Mouse (Mus musculus) cerebellum, adult 11 months (tissue): ENCODE data around the gene Kcng4.

ENCODE experiments used
- DNase-seq: peaks from one replicate; pipeline ENCODE4 v3.0.0; 2022

The Kcng4 gene

DNA sequence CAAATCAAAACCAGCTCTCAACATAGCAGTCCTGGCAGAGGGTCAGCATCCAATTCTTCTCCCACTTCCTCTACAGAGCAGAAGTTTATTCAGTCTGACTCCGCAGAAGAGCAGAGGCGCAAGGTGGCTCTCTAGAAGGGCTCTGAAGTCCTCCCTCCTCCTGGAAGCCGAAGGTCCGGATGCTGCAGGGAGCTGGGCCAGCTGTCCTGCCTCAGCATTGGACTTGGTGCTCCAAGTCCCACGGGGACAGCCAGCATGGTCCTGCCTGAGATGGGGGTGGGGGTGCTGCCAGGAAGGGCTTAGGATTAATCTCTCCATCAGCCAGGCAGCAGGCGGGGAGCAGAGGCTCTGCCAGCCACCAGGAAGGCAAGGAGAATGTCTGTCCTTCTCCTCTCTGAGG is at the start of gene Kcng4:
Gene Kcng4, minus strand, starts transcription at position 303 of the 400 bp plus-strand sequence.
- DNase-seq, result no peak

DNA sequence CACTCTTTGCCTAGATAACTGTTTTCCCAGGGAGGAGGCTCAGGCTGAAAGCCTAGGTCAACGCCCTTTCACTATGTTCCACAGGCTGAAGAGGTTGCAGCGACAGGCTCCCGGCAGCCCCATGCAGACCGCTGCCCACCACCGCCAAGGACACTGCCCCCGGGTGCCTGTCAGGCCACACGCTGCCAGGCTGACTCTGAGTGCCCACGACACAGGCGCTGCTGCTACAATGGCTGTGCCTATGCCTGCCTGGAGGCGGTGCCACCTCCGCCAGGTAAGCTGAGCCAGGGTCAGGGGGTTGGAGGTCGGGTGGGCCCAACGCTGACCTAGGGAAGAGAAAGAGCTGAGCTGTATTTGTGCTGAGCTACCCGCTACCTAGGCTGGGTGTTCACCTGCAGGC is 43.7 kb upstream of the Kcng4 start:
- DNase-seq, result no peak

DNA sequence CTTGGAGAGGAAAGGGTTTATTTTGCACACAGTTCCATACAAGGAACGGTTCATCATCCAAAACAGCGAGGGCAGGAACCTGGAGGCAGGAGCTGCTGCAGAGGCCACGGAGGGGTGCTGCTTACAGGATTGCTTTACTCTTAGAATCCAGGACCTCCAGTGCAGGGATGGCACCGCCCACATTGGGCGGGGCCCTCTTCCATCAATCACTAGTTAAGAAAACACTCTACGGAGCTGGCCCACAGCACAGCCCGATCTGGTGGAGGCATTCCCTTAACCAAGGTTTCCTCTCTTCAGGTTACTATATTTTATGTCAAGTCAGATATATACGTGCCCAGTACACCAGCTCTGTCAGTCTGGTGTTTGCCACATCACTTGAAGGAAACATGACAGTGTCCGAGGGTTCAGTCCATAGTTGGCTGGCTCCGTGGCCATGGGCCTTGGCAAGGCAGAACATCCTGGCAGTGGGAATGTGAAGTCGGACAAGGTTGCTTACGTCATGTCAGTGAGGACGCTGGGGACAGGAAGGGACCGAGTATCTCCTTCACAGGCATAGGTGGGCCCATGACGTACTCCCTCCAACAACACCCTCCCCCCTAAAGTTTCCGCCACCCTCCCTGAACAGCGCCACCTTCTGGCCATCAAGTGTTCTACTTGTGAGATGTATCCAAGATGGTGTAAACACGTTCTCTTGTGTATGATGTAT is 42.8 kb upstream of the Kcng4 start:
- no peak for DNase-seq

DNA sequence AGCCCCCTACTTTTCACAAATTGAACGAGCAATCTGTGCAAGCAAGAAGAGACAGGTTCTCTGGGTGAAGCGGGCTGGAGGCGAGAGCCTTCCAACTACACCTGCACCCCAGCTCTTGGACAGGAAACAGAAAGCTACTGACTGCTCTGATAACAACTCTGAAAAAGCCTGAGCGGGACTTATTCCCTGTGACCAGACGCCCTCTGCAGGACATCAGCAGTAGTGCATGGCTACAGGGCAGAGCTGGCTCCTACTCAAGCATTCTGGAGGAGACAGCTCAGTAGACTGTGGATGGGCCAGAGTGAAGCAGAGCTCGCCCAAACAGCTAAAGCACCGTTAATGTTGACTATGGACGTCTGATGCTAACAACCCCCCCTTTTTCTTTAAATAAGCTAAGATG is 40.9 kb upstream of the Kcng4 start:
- DNase-seq, result peak; percentile 78

DNA sequence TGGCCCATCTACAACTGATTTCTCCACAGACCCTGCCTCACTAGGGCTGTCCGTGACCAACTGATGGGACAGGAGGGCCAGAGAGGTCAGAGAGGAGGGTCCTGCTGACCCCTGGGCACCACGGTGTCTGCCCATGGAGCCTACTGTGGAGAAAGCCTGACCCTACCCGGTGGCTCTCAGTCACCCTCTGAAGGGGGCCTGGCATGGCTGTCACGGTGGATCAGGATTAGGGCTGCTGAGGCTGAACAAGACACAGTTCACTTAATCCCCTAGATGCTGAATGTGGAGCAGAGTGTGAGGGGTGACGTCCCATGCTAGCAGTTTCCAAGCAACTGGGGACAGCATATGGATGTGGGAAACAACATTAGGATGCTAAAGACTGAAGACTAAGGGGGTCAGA is 40.0 kb upstream of the Kcng4 start:
- DNase-seq, result no peak

DNA sequence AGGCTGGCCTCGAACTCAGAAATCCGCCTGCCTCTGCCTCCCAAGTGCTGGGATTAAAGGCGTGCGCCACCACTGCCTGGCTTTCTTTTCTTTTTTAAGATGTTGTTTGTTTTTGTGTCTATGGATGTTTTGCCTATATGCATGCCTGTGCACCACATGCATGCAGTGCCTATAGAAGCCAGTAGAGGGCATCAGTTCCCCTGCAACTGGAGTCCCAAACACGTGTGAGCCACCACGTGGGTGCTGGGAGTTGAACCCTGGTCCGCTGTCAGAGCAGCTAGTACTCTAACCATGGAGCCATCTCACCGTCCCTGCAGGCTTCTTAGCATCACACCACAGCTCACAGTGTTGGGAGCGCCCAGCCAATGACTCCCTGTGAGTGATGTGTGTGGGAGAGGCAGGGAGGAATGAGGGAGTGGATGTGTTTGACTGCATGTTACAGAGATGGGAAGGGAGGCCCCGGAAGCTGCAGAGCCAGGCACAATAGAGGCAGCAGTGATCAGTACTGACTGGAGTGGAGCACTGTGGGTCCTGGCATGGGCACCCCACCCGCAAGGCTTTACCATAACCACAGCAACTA is 38.6 kb upstream of the Kcng4 start:
- DNase-seq, result no peak

DNA sequence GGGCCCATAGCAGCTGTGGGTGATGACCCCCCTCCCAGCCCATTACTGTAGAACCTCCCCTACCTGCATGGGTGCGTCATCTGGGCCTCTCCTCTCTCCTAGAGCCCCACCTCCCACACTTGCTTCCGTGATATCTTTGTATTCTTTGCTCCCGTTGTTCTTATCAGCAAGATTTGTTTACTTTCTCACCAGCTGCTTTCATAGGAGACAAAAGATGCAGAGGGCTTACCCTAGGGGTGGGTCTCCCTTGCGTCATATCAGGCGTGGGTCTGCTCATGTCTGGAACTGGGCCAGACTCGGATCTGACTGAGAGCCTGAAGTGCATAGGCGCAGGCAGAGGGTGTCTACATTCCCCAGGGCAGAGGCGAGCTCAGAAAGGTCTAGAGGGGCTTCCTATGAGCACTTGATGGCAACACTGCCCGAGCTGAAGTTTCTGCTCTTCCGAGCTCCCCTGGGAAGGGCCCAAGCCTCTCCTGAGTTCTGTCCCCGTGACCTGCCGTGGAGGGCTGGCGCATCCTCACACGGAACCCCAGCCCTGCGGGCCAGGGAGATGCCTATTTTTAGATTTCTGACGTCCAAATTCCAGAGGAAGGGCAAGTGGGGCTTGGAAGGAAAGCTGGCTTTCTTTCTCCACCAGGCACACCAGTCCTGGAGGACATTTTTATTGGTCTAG is 35.1 kb upstream of the Kcng4 start:
- no peak for DNase-seq

DNA sequence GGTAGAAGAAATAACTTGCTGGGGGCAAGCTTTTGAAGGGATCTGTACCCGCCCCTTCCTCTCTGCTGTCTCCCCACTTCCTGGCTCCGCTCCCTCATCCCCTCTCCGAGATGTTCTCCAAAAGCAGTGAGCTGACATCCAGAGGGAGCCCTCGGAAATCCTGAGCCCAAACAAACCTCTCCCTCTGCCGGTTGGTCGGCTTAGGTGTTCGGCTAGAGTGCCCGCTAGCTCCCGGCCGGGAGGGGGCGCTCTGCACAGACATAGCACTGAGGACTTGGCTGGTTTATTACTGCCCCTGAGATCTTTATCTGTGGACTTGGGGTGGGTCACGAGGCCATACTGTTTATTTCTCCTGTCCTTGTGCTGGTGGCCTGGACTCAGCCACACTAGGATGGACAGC is 33.8 kb upstream of the Kcng4 start:
- no peak for DNase-seq

DNA sequence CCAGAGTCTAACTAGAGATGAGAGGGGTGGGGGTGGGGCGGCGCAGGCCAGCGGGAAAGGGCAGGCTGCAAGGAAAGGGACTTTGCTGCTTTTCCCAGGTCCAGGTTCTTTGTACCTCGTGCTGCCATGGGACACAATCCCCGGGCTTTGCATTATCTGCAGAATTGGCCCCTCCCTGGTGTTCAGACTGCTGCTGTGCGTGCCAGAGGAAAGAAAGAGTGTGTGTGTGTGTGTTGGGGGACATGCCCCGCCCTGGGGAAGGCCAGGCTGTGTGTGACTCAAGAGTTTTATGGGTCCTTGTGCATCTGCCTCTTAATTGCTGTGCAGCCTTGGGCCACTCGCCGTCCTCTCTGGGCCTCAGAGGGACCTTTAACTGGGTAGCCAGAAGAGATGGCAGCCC is 33.0 kb upstream of the Kcng4 start:
- no peak for DNase-seq

DNA sequence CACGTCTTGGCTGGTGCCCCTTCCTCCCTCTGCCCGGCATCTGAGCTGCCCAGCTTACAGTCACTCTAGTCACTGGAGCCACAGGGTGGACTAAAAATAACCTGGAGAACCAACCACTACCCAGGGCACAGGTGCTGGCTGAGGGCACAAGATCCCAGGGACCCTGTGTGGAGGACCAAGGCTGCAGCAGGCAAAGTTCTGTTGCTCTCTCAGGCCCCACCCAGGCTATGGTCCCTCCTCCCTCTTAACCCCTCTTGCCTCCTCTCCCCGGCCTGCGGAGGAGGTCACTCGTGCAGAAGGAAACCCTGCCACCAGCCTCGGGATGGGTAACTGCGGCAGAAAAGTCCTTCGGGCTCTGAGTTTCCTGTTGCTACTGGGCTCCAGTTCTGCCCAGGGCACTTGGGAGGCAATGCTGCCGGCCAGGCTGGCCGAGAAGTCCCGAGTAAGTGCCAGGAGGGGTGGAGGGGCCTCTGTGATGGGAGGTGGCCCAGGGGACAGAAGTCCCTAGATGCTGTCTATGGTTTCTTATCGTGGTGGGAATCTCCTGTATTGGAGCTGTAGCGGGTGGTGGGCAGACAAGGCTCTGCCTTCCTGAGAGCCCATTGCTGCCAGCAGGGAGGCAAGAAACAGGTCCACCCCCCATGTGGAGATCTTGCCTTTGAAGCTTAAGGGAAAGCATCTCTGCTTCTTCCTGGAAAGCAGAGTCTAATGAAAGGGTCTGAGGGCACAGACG is 30.9 kb upstream of the Kcng4 start, which contains the start of gene Wfdc1:
Gene Wfdc1, plus strand, starts transcription at position 147 of the 733 bp plus-strand sequence.
- no peak for DNase-seq

DNA sequence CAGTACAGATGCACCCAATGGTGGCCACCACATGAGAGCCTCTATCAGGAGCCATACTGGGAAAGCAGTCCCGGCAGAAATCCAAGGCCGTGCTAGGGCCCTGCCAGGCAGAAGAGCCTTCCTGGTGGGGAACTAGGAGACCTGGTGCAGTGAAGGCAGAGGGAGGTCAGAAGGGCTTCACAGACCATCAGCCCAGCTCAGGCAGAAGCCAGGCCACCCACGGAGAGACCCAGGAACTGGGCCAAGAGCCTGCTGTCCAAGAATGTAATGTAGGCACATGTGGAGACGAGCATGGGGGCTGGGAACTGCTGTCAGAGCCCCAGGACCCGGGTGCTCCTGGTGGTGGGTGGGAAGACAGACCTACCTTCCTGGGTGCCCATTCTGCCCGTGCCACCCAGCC is 29.8 kb upstream of the Kcng4 start:
- DNase-seq, result no peak

DNA sequence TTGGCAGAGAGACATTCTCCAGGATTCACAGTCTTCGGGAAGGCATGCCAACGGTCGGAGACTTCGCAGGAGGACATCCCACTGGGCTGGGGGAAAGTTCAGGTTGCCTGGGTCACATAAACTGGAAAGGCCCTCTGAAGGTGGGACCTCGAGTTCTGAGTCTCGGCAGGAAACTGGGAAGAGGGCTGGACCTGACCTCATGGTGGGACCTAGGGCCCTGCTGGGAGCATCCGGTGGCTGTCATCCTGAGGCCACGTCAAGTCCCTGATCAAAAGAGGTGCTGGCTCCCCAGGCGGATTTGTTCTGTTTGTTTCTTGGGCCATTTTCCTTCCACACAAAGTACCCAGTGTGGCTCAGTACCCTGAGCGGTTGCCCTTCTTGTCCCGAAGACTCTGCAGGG is 28.0 kb upstream of the Kcng4 start:
- DNase-seq, result no peak

DNA sequence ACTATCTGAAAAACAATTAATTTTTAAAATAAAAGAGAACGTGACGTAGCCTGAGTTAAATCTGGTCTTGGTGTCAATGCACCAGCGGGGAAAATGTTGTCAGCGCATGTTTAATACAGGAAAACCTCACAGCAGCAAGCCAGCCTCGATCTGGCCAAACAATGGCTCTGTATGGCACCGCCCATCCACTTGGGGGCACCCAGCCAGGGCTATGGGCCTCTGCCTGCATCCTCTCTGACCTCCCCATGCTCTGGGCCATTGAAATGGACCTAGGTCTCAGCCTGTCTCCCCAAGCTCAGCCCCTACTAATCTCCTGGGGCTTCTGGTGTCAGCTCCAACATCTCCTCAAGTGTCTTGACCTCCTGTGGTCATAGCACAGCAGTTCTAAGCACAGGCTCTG is 26.4 kb upstream of the Kcng4 start:
- no peak for DNase-seq

DNA sequence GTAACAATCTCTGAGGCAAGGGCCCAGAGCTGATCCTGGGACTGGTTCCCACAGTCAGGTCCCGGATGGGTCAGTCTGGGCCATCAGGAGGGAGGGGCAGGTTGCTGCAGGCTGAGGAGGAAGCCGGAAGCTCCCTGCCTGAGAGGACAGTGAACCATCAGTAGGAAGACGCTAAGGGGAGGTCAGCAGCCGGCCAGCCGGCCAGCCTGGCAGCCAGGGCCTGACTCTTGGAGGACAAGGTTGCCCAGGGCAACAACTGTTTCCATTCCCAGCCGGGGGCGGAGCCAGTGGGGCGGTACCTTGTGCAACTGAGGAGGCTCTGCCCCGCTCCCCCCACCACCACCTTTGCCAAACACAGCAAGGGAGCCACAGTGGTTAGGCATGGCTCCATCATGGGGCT is 25.6 kb upstream of the Kcng4 start:
- no peak for DNase-seq

DNA sequence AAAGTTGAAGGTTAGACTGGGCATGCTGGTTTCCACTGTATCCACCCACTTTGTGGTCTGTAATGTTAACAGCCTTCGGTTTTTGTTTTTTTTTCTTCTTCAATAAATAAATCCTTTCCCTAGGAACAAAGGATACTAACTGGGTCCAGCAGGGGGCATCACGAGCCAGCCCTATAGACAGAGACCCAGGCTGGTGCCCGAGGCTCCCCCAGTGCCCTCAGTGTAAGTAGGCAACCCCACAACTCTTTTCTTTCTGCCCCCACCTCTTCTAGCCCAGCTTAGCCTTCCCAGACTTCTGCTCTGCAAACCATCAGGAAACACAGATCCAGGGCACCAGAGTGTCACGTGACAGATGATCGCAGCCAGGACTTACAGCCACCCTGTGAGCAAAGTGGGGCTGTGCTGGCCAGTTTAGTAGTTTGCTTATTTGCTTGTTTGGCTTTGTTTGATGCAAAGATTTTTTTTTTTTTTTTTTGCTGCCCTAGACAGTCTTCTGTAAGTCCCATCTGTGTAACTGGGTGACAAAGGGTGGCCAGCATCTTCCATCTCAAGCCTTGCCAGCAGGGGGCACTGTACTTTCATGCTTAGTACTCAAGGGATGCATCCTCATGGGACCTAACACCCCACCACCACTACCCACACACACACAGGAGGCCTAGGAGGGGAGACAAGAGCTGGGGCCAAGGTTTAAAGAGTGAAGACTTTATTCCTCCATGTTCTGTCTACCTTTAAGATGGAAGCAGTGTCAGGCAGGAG is 21.4 kb upstream of the Kcng4 start:
- no peak for DNase-seq

DNA sequence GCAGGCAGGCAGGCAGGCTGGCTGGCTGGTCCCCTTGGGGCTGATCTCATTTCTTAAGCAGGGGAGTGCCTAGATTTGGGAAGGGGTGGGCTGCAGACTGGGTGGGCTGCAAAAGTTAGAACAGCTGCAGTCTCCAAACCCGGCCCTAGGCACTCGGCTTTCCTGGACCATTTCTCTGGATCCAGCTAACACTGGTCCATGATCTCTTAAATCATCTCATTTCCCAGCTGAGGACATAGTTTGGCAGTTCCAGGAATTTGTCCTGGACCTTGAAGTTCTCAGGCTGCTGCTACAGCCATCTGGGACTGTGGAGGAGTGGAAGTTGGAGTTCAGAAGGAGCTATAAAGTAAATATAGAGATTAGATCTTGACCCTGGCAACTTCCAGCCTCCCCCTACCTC is 15.8 kb upstream of the Kcng4 start:
- DNase-seq, result no peak

DNA sequence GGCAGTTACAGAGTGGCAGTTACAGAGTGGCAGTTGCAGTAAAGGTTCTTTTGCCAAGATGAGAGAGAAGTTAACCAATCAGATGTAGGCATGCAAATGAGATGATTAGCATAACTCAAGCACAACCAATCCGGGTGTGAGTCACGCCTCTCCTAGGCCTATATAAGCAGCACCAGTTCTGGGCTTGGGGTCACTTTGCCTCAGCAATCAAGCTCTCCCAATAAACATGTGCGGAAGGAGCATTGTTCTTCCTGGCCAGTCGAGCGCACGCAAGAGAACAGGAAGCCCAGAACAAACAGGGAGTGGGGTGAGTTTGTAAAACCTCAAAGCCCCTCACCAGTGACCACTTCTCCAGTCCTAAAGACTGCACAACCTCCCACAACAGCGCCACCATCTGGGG is 11.4 kb upstream of the Kcng4 start:
- no peak for DNase-seq

DNA sequence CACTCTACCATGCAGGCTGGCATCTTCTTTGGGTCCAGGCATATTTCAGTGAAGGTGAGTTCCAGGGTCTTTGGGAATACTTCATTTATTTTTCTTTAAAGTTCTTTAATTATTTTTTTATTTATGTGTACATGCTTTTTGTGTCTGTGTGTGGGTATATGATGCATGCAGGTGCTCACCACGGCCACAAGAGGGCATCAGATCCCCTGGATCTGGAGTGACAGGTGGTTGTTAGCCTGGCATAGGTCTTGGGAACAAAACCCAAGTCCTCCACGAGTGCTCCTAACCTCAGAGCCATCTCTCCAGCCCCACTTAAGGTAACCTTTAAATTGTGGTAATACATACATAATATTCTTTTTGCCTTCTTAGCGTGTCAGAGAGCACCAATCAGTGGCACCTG is 10.7 kb upstream of the Kcng4 start:
- no peak for DNase-seq

DNA sequence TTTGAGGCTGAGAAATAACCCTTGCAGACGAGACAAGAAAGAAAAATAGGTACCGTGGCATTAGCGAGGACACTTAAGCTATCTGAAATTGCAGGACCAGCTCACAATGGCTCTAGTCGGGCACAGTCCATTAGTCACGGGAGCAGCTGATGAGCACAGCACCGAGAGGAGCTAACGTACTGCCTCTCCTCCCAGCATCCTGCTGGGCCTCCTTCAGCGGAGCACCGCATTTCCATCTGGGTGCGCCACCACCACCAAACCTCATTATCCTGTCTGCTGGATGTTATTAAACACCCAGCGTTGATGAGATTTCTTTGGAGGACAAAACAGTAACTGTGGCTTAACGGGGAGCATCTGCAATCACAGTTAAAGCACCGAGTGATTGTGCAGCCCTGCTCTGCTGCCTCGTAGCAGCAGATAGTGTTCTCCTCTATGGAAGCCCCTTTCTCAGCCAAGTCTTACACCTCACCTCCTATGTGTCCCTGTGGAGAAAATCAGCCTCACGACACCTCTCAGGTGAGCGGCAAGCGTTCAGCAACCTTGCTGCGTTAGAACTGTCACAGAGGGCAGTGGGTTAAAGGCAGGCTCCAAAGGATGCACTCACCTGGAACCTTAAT is 9.6 kb upstream of the Kcng4 start:
- no peak for DNase-seq

DNA sequence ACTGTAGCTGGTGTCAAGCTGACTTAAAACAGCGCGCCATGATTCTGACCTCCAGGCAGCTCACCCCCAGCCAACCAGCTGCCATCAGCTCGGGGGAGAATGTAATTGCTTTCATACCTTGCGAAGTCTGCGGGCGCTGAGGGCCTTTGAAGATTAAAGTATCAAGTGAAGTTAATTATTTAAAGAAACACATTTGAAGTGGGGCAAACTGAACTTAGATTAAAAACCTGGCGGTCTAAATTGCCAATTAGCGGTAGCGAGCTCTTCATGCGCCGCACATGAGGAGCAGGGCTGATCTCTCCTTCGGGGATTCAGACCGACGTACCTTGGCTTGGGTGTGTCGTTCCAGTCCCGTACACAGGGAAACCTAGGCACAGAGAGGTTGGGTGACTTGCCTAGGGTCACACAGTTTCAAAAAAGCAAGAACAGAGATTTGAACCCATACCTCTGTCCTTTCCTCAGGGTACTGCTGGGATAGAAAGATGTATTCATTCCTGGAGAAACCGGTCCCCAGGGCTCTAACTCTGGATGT is 9.0 kb upstream of the Kcng4 start:
- no peak for DNase-seq

DNA sequence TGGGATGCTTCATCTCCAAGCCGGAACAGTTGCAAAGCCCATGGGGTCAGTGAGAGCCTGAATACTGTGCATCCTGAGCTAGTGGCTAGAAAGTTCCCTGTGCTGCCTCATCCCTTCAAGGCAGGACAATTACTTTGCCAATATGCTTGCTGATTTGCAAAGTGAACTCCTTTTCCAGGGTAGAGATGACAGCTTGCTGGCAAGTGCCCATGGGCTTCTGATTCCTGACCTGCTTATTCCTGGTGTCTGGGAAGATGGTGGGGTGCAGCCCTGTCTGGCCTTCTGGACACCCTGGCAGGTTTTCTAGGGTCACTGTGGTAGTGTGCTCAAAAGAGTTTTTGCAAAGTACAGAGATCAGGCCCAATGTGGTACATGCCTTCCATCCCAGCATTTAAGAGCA is 7.5 kb upstream of the Kcng4 start:
- DNase-seq, result no peak

DNA sequence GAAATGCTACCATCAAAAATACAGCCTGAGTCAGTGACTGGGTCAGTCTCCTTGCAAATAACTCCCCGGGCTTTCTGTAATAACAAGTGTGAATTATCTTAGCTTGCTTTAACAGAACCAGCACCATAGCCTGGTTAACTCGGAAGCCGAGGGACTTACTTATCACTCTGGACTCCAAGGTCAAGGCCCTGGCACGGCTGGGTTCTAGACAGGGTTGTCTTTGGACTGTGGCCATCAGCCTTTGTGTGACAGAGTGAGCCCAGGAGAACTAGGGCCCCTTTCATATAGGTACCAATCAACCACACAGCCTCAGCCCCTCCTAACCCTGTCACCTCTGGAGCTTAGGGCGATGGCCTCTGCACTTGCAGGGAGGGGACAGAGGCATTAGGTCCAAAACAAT is 5.6 kb upstream of the Kcng4 start:
- no peak for DNase-seq
